Mouse (Mus musculus): ENCODE results near the gene Zfp609. TPM values are rescaled to one million over a fixed set of nuclear protein-coding genes. Genes with fewer than 3 reads are reported as not detected.

The Zfp609 gene
- polyA plus RNA-seq, 1 experiment from 2014 or later, result 4.5 TPM

- no peak overlapping the region; the same call in 1 of the 2 replicates for H3K27ac ChIP-seq (ENCODE audit: low read length)
- 0 out of 2 replicates have a peak, but pooled peaks cover 2% of the 10 kb centered on the region for H3K36me3 ChIP-seq (ENCODE audit: control insufficient read depth, insufficient read depth, low read length)
- H3K27me3 ChIP-seq (ENCODE audit: control insufficient read depth, insufficient read depth, low read depth, low read length), result no peaks in the 10 kb centered on the region
- no peak overlapping the region for H3K4me3 ChIP-seq (ENCODE audit: low read length)
- no peak for ATAC-seq (ENCODE audit: low read depth)
- 78% methylated on average over 5 of the region's 5 CpGs for WGBS
- peaks cover 20% of the 10 kb centered on the region for H3K4me1 ChIP-seq (replicated peaks; ENCODE audit: control insufficient read depth, insufficient read depth, low read length)
- no peaks in the 10 kb centered on the region for H3K9me3 ChIP-seq (ENCODE audit: control insufficient read depth, low read length)
- no peak overlapping the region for H3K9ac ChIP-seq (ENCODE audit: low read length)
- no peak overlapping the region for H3K4me2 ChIP-seq (ENCODE audit: low read depth, low read length)
Observed at GRCm38 (mm10) chr9:65745456-65745855, 81.9 kb downstream of the Zfp609 start.

GRCm38 (mm10) chr9:65744171-65745082 lies 82.9 kb downstream of the Zfp609 start:
- H3K27me3 ChIP-seq (ENCODE audit: control insufficient read depth, insufficient read depth, low read depth, low read length), result no peaks in the 10 kb centered on the region
- no peak overlapping the region for H3K9ac ChIP-seq (ENCODE audit: low read length)
- peaks cover 20% of the 10 kb centered on the region for H3K4me1 ChIP-seq (replicated peaks; ENCODE audit: control insufficient read depth, insufficient read depth, low read length)
- WGBS, result 22% methylated on average over 4 of the region's 4 CpGs
- H3K4me3 ChIP-seq (ENCODE audit: low read length), result no peak overlapping the region
- H3K4me2 ChIP-seq (ENCODE audit: low read depth, low read length), result no peak overlapping the region
- H3K36me3 ChIP-seq (ENCODE audit: control insufficient read depth, insufficient read depth, low read length), result 0 out of 2 replicates have a peak, but pooled peaks cover 2% of the 10 kb centered on the region
- 0 out of 2 replicates have a peak overlapping the region, but pooled peaks have one; percentile 17 for H3K27ac ChIP-seq (ENCODE audit: low read length)
- H3K9me3 ChIP-seq (ENCODE audit: control insufficient read depth, low read length), result no peaks in the 10 kb centered on the region
- ATAC-seq (ENCODE audit: low read depth), result peak; percentile 81

DNA sequence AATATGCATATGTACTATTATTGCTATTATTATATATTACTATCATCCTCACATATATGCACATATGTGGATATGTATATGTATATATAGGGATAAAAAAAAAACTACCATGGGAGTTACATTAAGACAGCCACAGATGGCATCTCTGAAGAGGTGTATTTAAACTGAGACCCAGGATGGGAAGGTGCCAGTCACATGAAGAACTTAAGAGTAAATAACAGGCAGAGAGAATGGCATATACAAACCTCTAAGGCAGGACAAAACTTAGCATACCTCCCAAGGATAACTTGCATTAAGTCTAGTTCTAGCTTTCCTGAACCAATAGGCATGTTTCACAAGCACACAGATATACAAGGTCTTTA lies 83.6 kb downstream of the Zfp609 start:
- Histone ChIP-seq H3K4me1 (replicated peaks; ENCODE audit: control insufficient read depth, insufficient read depth, low read length) (peaks cover 20% of the 10 kb centered on the region), H3K9ac (ENCODE audit: low read length) (no peak overlapping the region), H3K4me3 (ENCODE audit: low read length) (no peak overlapping the region), H3K36me3 (ENCODE audit: control insufficient read depth, insufficient read depth, low read length) (0 out of 2 replicates have a peak, but pooled peaks cover 2% of the 10 kb centered on the region), H3K9me3 (ENCODE audit: control insufficient read depth, low read length) (no peaks in the 10 kb centered on the region), H3K27me3 (ENCODE audit: control insufficient read depth, insufficient read depth, low read depth, low read length) (no peaks in the 10 kb centered on the region), H3K4me2 (ENCODE audit: low read depth, low read length) (no peak overlapping the region), H3K27ac (ENCODE audit: low read length) (0 out of 2 replicates have a peak overlapping the region, but pooled peaks have one; percentile 17)
- no peak for ATAC-seq (ENCODE audit: low read depth)

DNA sequence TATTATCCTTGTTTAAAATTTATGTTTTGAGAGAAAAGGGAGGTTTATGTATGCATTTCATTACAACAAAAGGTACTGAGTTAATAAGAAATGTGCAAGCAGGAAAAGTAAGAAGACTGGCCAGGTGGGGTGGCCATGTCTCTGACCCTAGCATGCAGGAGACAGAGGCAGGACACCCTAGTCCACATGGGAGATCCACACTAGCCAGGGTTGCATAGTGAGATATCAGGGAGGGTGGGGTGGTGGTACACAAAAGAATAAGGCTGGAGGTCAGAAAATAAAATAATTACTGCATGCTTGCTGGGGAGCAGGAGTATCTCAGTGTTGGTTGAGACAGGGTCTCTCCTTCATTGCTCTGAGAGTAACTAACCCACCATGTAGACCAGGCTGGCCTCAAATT lies 84.0 kb downstream of the Zfp609 start:
- H3K4me3 ChIP-seq (ENCODE audit: low read length), result no peak overlapping the region
- peaks cover 20% of the 10 kb centered on the region for H3K4me1 ChIP-seq (replicated peaks; ENCODE audit: control insufficient read depth, insufficient read depth, low read length)
- H3K27ac ChIP-seq (ENCODE audit: low read length), result no peak overlapping the region
- H3K4me2 ChIP-seq (ENCODE audit: low read depth, low read length), result no peak overlapping the region
- H3K9ac ChIP-seq (ENCODE audit: low read length), result no peak overlapping the region
- H3K9me3 ChIP-seq (ENCODE audit: control insufficient read depth, low read length), result no peaks in the 10 kb centered on the region
- no peaks in the 10 kb centered on the region for H3K27me3 ChIP-seq (ENCODE audit: control insufficient read depth, insufficient read depth, low read depth, low read length)
- 0 out of 2 replicates have a peak, but pooled peaks cover 2% of the 10 kb centered on the region for H3K36me3 ChIP-seq (ENCODE audit: control insufficient read depth, insufficient read depth, low read length)
- no peak for ATAC-seq (ENCODE audit: low read depth)

DNA sequence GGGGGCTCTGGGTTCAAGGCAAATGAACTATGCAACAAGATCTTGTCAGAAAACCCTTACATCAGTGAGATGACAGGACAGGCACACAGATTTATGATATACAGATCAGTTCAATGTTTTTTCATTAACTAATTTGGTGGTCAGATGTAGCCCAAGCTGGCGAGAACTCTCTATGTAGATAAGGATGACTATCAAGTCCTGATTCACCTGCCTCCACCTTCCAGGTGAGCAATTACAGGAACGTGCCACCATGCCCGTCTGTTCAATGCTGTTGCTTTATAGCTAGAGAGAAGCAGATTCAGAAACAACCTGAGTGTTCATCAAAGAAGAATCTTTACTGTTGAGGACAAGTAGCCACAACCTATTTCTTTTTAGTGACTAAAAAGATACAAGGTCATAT lies 84.6 kb downstream of the Zfp609 start:
- Histone ChIP-seq H3K9ac (ENCODE audit: low read length) (no peak overlapping the region), H3K4me2 (ENCODE audit: low read depth, low read length) (no peak overlapping the region), H3K9me3 (ENCODE audit: control insufficient read depth, low read length) (no peaks in the 10 kb centered on the region), H3K27me3 (ENCODE audit: control insufficient read depth, insufficient read depth, low read depth, low read length) (no peaks in the 10 kb centered on the region), H3K4me1 (replicated peaks; ENCODE audit: control insufficient read depth, insufficient read depth, low read length) (peaks cover 20% of the 10 kb centered on the region), H3K36me3 (ENCODE audit: control insufficient read depth, insufficient read depth, low read length) (0 out of 2 replicates have a peak, but pooled peaks cover 2% of the 10 kb centered on the region), H3K4me3 (ENCODE audit: low read length) (no peak overlapping the region), H3K27ac (ENCODE audit: low read length) (no peak overlapping the region)
- no peak for ATAC-seq (ENCODE audit: low read depth)
- WGBS, result 90% methylated on average over 3 of the region's 3 CpGs

DNA sequence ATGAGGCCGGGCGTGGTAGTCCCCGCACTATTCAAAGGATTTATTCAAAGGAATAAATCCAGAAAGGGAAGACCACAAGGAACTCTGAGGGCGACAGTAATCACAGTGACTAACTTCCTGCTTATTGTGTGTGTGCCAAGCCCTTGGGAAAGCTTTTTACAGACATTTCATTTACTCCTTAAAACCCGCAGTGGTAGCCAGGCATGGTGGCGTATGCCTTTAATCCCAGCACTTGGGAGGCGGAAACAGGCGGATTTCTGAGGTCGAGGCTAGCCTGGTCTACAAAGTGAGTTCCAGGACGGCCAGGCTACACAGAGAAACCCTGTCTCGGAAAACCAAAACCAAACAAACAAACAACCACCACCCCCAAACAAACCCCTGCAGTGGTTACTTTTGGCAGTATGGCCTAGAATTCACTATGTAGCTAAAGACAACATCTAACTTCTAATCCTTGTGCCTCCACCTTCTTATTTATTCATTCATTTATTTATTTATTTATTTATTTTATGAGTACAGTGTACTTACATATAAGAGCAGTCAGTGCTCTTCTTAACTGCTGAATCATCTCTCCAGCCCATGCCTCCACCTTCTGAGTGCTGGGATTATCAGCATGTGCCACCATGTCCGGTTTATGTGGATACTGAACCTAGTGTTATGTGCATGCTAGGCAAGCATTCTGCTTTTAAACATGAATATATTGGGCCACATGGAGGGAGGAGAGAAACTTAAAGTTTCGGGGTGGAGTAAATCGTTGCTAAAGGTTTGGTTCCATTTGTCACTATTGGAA lies 86.1 kb downstream of the Zfp609 start:
- H3K9ac ChIP-seq (ENCODE audit: low read length), result no peak overlapping the region
- H3K36me3 ChIP-seq (ENCODE audit: control insufficient read depth, insufficient read depth, low read length), result 0 out of 2 replicates have a peak, but pooled peaks cover 2% of the 10 kb centered on the region
- WGBS, result 90% methylated on average over 14 of the region's 14 CpGs
- no peaks in the 10 kb centered on the region for H3K9me3 ChIP-seq (ENCODE audit: control insufficient read depth, low read length)
- H3K4me3 ChIP-seq (ENCODE audit: low read length), result no peak overlapping the region
- no peak overlapping the region for H3K27ac ChIP-seq (ENCODE audit: low read length)
- no peak overlapping the region for H3K4me2 ChIP-seq (ENCODE audit: low read depth, low read length)
- ATAC-seq (ENCODE audit: low read depth), result no peak
- H3K4me1 ChIP-seq (replicated peaks; ENCODE audit: control insufficient read depth, insufficient read depth, low read length), result peaks cover 20% of the 10 kb centered on the region
- no peaks in the 10 kb centered on the region for H3K27me3 ChIP-seq (ENCODE audit: control insufficient read depth, insufficient read depth, low read depth, low read length)

DNA sequence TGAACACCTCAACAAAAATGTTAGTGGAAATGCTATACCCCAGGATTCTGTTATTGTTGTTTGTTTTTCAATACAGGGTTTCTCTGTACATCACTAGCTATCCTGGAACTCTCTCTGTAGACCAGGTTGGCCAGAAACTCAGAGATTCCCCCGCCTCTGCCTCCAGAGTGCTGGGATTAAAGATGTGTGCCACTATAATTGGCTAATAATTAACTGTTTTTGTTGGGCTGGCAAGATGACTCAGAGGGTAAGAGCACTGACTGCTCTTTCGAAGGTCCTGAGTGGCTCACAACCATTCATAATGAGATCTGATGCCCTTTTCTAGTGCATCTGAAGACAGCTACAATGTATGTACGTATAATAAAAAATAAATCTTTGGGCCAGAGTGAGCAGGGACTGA lies 92.4 kb downstream of the Zfp609 start:
- H3K9me3 ChIP-seq (ENCODE audit: control insufficient read depth, low read length), result no peaks in the 10 kb centered on the region
- no peak overlapping the region for H3K4me2 ChIP-seq (ENCODE audit: low read depth, low read length)
- 92% methylated on average over 3 of the region's 3 CpGs for WGBS
- no peaks in the 10 kb centered on the region for H3K4me1 ChIP-seq (replicated peaks; ENCODE audit: control insufficient read depth, insufficient read depth, low read length)
- ATAC-seq (ENCODE audit: low read depth), result no peak
- no peak overlapping the region for H3K9ac ChIP-seq (ENCODE audit: low read length)
- H3K27ac ChIP-seq (ENCODE audit: low read length), result no peak overlapping the region
- no peaks in the 10 kb centered on the region for H3K27me3 ChIP-seq (ENCODE audit: control insufficient read depth, insufficient read depth, low read depth, low read length)
- 0 out of 2 replicates have a peak, but pooled peaks cover 2% of the 10 kb centered on the region for H3K36me3 ChIP-seq (ENCODE audit: control insufficient read depth, insufficient read depth, low read length)
- no peak overlapping the region for H3K4me3 ChIP-seq (ENCODE audit: low read length)

GRCm38 (mm10) chr9:65728588-65728987 lies 98.8 kb downstream of the Zfp609 start:
- no peaks in the 10 kb centered on the region for H3K9me3 ChIP-seq (ENCODE audit: control insufficient read depth, low read length)
- H3K27ac ChIP-seq (ENCODE audit: low read length), result no peak overlapping the region
- H3K36me3 ChIP-seq (ENCODE audit: control insufficient read depth, insufficient read depth, low read length), result peaks cover 4% of the 10 kb centered on the region; the same call in 1 of the 2 replicates
- H3K4me2 ChIP-seq (ENCODE audit: low read depth, low read length), result no peak overlapping the region
- H3K4me3 ChIP-seq (ENCODE audit: low read length), result no peak overlapping the region
- H3K9ac ChIP-seq (ENCODE audit: low read length), result no peak overlapping the region
- no peaks in the 10 kb centered on the region for H3K27me3 ChIP-seq (ENCODE audit: control insufficient read depth, insufficient read depth, low read depth, low read length)
- ATAC-seq (ENCODE audit: low read depth), result no peak
- WGBS, result 94% methylated on average over 6 of the region's 6 CpGs
- no peaks in the 10 kb centered on the region for H3K4me1 ChIP-seq (replicated peaks; ENCODE audit: control insufficient read depth, insufficient read depth, low read length)

DNA sequence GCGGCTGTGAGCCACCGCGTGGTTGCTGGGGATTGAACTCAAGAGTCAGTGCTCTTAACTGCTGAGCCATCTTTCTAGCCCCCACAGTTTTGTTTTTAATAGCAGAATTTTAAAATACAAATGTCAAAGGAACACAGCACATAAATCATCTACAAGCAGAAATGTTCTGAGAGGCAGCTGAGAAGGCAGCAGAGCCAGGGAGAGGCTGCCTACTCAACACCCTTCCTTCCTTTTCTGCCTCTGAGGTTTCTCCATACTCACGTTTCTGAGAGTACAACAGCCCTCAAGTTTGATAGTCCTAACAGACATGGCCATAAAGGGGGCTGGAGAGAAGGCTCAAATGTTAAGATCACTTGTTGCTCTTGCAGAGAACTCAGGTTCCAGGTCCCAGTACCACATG lies 99.9 kb downstream of the Zfp609 start:
- no peak overlapping the region for H3K27ac ChIP-seq (ENCODE audit: low read length)
- ATAC-seq (ENCODE audit: low read depth), result no peak
- 79% methylated on average over 4 of the region's 4 CpGs for WGBS
- no peak overlapping the region for H3K4me2 ChIP-seq (ENCODE audit: low read depth, low read length)
- H3K4me3 ChIP-seq (ENCODE audit: low read length), result no peak overlapping the region
- no peak overlapping the region for H3K9ac ChIP-seq (ENCODE audit: low read length)
- H3K9me3 ChIP-seq (ENCODE audit: control insufficient read depth, low read length), result no peaks in the 10 kb centered on the region
- H3K36me3 ChIP-seq (ENCODE audit: control insufficient read depth, insufficient read depth, low read length), result peaks cover 3% of the 10 kb centered on the region; the same call in 1 of the 2 replicates
- H3K27me3 ChIP-seq (ENCODE audit: control insufficient read depth, insufficient read depth, low read depth, low read length), result no peaks in the 10 kb centered on the region
- H3K4me1 ChIP-seq (replicated peaks; ENCODE audit: control insufficient read depth, insufficient read depth, low read length), result no peaks in the 10 kb centered on the region

Data from lung, embryonic 16.5 days (tissue).